Mouse (Mus musculus) CH12.LX (cell line): ENCODE data around the gene Wdr81. TPM values are rescaled to one million over a fixed set of nuclear protein-coding genes. Genes with fewer than 3 reads are reported as not detected.

Experiments used
- DNase-seq: peaks from one replicate; pipeline ENCODE4 v3.0.0-alpha.2; 2013; ENCODE audit errors: extremely low read depth
- H3K27ac ChIP-seq: 2 replicates; pipeline ENCODE4 v1.5.1; 2012; ENCODE audit warnings: low read depth, mild to moderate bottlenecking, control low read depth, moderate library complexity; ENCODE audit not compliant: insufficient read depth
- H3K27me3 ChIP-seq: replicated peaks from 2 replicates; pipeline ENCODE3; 2012; ENCODE audit warnings: inconsistent platforms
- H3K36me3 ChIP-seq, 2 experiments: replicated peaks in 1 of 2; 2 replicates each; pipeline versions ENCODE3 to v1.6.1; 2012; ENCODE audit warnings: inconsistent platforms in 1 of 2, low read length in 1 of 2, mild to moderate bottlenecking in 1 of 2, mixed read lengths in 1 of 2, moderate library complexity in 1 of 2; ENCODE audit not compliant: control insufficient read depth in 1 of 2, insufficient read depth in 1 of 2
- H3K4me1 ChIP-seq, 2 experiments: 2 replicates each; pipeline ENCODE4 v1.6.1; 2012; ENCODE audit warnings: inconsistent platforms in 1 of 2, moderate library complexity in 1 of 2; ENCODE audit not compliant: insufficient read depth in 2 of 2, control insufficient read depth in 1 of 2
- H3K4me2 ChIP-seq: 2 replicates; pipeline ENCODE4 v1.6.1; 2012; ENCODE audit warnings: low read depth, mild to moderate bottlenecking, control low read depth; ENCODE audit not compliant: poor library complexity, insufficient read depth, severe bottlenecking
- H3K4me3 ChIP-seq, 3 experiments: fragments of 150-350 bp in 1 of 3; sonication (generic) in 1 of 3; replicated peaks in 1 of 3; 2 replicates each; pipeline versions ENCODE3 to v1.5.1; 2011 to 2012; ENCODE audit warnings: low read depth in 2 of 3, low read length in 2 of 3, mild to moderate bottlenecking in 2 of 3, moderate library complexity in 2 of 3, control low read depth in 1 of 3, improper control_type of control experiment in 1 of 3, inconsistent platforms in 1 of 3, mixed read lengths in 1 of 3; ENCODE audit not compliant: poor library complexity in 1 of 3
- H3K79me2 ChIP-seq: replicated peaks from 2 replicates; pipeline ENCODE4 v1.6.1; 2012; ENCODE audit warnings: mild to moderate bottlenecking, moderate library complexity; ENCODE audit not compliant: control insufficient read depth, poor library complexity, insufficient read depth, severe bottlenecking; ENCODE audit errors: extremely low read depth
- H3K9ac ChIP-seq: 2 replicates; pipeline ENCODE4 v1.6.1; 2012; ENCODE audit warnings: low read depth, mild to moderate bottlenecking, control low read depth, moderate library complexity; ENCODE audit not compliant: insufficient read depth
- H3K9me3 ChIP-seq: replicated peaks from 2 replicates; pipeline ENCODE3; 2012; ENCODE audit warnings: low read length, inconsistent platforms, mixed read lengths
- BHLHE40 ChIP-seq: IDR thresholded peaks from 2 replicates; pipeline ENCODE4 v1.6.1; 2011; ENCODE audit warnings: mild to moderate bottlenecking, low read depth, low read length, improper control_type of control experiment
- CHD2 ChIP-seq: IDR thresholded peaks from 2 replicates; pipeline ENCODE4 v1.6.1; 2011; ENCODE audit warnings: low read length, improper control_type of control experiment
- E2F4 ChIP-seq: IDR thresholded peaks from 2 replicates; pipeline ENCODE4 v1.6.1; 2011; ENCODE audit warnings: low read depth, low read length, improper control_type of control experiment; ENCODE audit not compliant: insufficient replicate concordance
- HCFC1 ChIP-seq: IDR thresholded peaks from 2 replicates; pipeline ENCODE4 v1.6.1; 2012; ENCODE audit warnings: low read depth, mild to moderate bottlenecking, inconsistent platforms, low read length, improper control_type of control experiment
- JUN ChIP-seq: IDR thresholded peaks from 2 replicates; pipeline ENCODE4 v1.6.1; 2011; ENCODE audit warnings: low read depth, mild to moderate bottlenecking, low read length, improper control_type of control experiment, moderate library complexity; ENCODE audit not compliant: insufficient read depth
- JUND ChIP-seq: conservative IDR thresholded peaks from 2 replicates; pipeline ENCODE4 v1.6.1; 2011; ENCODE audit warnings: low read depth, low read length, improper control_type of control experiment
- KAT2A ChIP-seq: IDR thresholded peaks from 2 replicates; pipeline ENCODE4 v1.6.1; 2012; ENCODE audit warnings: low read length, improper control_type of control experiment, inconsistent platforms; ENCODE audit not compliant: insufficient replicate concordance
- MEF2A ChIP-seq: IDR thresholded peaks from 2 replicates; pipeline ENCODE4 v1.6.1; 2014; ENCODE audit warnings: low read depth, mild to moderate bottlenecking, inconsistent platforms, low read length, improper control_type of control experiment, borderline replicate concordance
- MXI1 ChIP-seq: IDR thresholded peaks from 2 replicates; pipeline ENCODE4 v1.6.1; 2011; ENCODE audit warnings: mild to moderate bottlenecking, low read depth, low read length, improper control_type of control experiment
- NRF1 ChIP-seq: IDR thresholded peaks from 2 replicates; pipeline ENCODE4 v1.6.1; 2014; ENCODE audit warnings: low read depth, mild to moderate bottlenecking, inconsistent platforms, low read length, improper control_type of control experiment, moderate library complexity
- POLR2A ChIP-seq: IDR thresholded peaks from 2 replicates; pipeline ENCODE4 v1.6.1; 2011; ENCODE audit warnings: low read depth, mild to moderate bottlenecking, improper control_type of control experiment, low read length
- RAD21 ChIP-seq: IDR thresholded peaks from 2 replicates; pipeline ENCODE4 v1.6.1; 2011; ENCODE audit warnings: low read depth, mild to moderate bottlenecking, low read length, improper control_type of control experiment, moderate library complexity
- SMC3 ChIP-seq: IDR thresholded peaks from 2 replicates; pipeline ENCODE4 v1.6.1; 2011; ENCODE audit warnings: low read depth, low read length, improper control_type of control experiment
- TCF12 ChIP-seq: IDR thresholded peaks from 2 replicates; pipeline ENCODE4 v1.6.1; 2014; ENCODE audit warnings: low read depth, mild to moderate bottlenecking, inconsistent platforms, low read length, improper control_type of control experiment
- USF1 ChIP-seq: IDR thresholded peaks from 2 replicates; pipeline ENCODE4 v1.6.1; 2014; ENCODE audit warnings: low read depth, mild to moderate bottlenecking, inconsistent platforms, low read length, improper control_type of control experiment
- ZMIZ1 ChIP-seq: IDR thresholded peaks from 2 replicates; pipeline ENCODE4 v1.6.1; 2012; ENCODE audit warnings: low read depth, mild to moderate bottlenecking, inconsistent platforms, low read length, improper control_type of control experiment
- dilution Hi-C: fragments of 300-500 bp; cut with MboI; formaldehyde crosslinking; loops from 2 replicates; pipeline ENCODE4 v1.14.3; 2020; ENCODE audit warnings: low sequenced_read_pairs; ENCODE audit not compliant: extremely low pct_unique_long_range_greater_than_20kb, extremely low pct_ligation_motif_present
- in situ Hi-C: fragments of 300-500 bp; cut with MboI; formaldehyde crosslinking; loops from 3 replicates; pipeline ENCODE4 v1.14.3; 2019; ENCODE audit warnings: low sequenced_read_pairs, low pct_ligation_motif_present, low pct_unique_long_range_greater_than_20kb, mixed read lengths
- polyA plus RNA-seq: library from polyadenylated mRNA; unstranded; fragments of >175 nt; gene quantifications from 2 replicates; pipeline ENCODE4 v1.2.1, GENCODE M21; 2012; ENCODE audit warnings: low read depth; ENCODE audit not compliant: insufficient read length
- total RNA-seq, 2 experiments: library from RNA; depleted of rRNA; stranded (reverse); fragments of 300-350 nt in 1 of 2; fragments of >200 nt in 1 of 2; gene quantifications; 2 replicates each; pipeline ENCODE4 v1.2.3; 2012 to 2014

Gene Wdr81
- total and polyA plus RNA-seq, 3 experiments, result 3.1 to 16.3 (median 13.7) TPM

DNA sequence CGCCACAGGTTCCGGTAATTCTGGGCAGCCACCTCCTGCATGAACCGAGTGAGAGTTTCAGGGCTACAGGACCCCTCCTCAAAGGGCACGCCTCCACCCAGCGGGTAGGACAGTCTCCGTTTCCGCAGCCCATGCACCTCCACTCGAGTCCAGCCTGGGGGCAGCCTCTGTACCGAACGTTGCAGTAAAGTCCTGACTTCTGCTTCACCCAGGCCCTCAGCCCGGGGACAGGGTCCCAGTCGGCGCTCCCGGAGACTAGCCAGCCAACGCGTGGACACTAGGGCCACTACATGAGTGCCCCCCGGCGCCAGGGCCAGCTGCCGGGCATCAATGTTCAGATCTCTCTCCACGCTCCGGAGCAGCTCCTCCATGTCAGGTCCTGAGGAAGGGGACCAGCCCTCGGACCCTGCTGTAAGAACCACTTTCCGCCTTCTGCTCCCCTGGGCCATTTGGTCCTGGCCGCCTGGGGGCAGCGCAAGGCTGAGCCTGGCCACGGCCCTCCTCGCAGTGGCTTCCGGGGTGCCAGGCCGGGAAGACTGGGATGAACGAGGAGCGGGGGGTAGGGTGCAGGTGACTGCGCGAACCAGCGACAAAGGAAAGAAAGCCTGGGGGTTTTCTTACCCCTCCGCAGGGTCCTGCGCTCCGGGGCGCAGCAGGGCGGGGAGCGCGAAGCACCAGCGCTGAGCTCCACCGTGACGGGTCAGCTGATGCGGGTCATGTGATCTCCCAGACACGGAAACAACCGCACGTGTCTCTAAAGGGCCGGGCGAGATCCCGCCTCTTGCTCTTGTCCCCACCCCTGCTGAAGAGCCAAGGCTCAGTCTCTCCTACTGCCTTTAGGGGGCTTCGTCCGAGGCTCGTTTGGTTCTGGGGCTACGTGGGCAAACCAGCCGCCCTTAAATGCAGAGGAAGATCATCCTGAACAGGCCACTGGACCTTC lies at the start of gene Wdr81 (continued):
- peak; percentile 76 for TF ChIP-seq HCFC1

GRCm38 (mm10) chr11:75498126-75498525 lies 43.6 kb upstream of the Wdr81 start:
- dilution Hi-C loops, result no loop called here
- in situ Hi-C loops, result no loop called here
- Histone ChIP-seq H3K4me1 (peaks cover 0 to 11% of the 10 kb centered on the region in 2 experiments; a peak in 2 of 4 replicates), H3K36me3 (peaks cover 93 to 98% of the 10 kb centered on the region in 2 experiments), H3K27ac (no peak overlapping the region), H3K27me3 (no peaks in the 10 kb centered on the region), H3K9ac (no peak overlapping the region), H3K9me3 (no peaks in the 10 kb centered on the region), H3K4me2 (no peak overlapping the region), H3K4me3 (no peak overlapping the region), H3K79me2 (peaks cover 3% of the 10 kb centered on the region)
- no peak for DNase-seq
- TF ChIP-seq JUND (no peak), BHLHE40 (no peak), POLR2A (no peak; the same call in 1 of the 2 replicates)

- Histone ChIP-seq H3K36me3 (peaks cover 93 to 98% of the 10 kb centered on the region in 2 experiments), H3K9ac (no peak overlapping the region)
- TF ChIP-seq CHD2, result no peak
- TF ChIP-seq ZMIZ1, result 0 out of 2 replicates have a peak, but pooled peaks have one; percentile 28
- TF ChIP-seq, all 38 proteins: peak for 1
These were observed 40.0 kb upstream of the Wdr81 start for GRCm38 (mm10) chr11:75494296-75495049.

DNA sequence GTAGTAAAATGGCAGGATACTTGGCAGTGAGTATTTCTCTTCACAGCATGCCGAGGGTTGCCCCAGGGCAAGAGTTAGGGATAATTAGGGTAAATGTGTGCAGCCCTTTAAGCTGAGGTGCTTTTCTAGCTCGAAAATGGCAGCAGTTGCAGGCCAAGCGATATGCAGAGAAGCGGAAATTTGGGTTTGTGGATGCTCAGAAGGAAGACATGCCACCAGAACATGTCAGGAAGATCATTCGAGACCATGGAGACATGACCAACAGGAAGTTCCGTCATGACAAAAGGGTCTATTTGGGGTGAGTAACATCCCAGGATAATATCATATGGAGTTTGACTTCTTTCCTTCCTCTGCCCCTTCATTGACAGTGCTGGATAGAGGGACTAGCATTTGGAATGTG lies 33.0 kb upstream of the Wdr81 start:
- Histone ChIP-seq H3K27ac (no peak overlapping the region), H3K79me2 (peaks cover 36% of the 10 kb centered on the region), H3K9me3 (no peaks in the 10 kb centered on the region), H3K4me3 (peak overlapping the region; percentile 81 to 96 (median 83)), H3K27me3 (no peaks in the 10 kb centered on the region), H3K4me1 (peaks cover 3 to 36% of the 10 kb centered on the region in 2 experiments), H3K4me2 (peak overlapping the region; percentile 90), H3K36me3 (peaks cover 38 to 47% of the 10 kb centered on the region in 2 experiments), H3K9ac (peak overlapping the region; percentile 97)
- DNase-seq, result peak; percentile 39
- TF ChIP-seq ZMIZ1 (no peak), RAD21 (no peak), NRF1 (no peak), JUN (no peak), SMC3 (no peak), MXI1 (no peak; the same call in 1 of the 2 replicates), USF1 (no peak), TCF12 (no peak), KAT2A (no peak), CHD2 (no peak), MEF2A (no peak), E2F4 (no peak)
- in situ Hi-C loops (no loop called here), dilution Hi-C loops (no loop called here)

More at GRCm38 (mm10) chr11:75494296-75495049, 40.0 kb upstream of the Wdr81 start:
- peak; percentile 62 for DNase-seq
- no peak overlapping the region for H3K4me3 ChIP-seq
- peaks cover 12% of the 10 kb centered on the region for H3K79me2 ChIP-seq
- H3K27ac ChIP-seq, result no peak overlapping the region
- dilution Hi-C loops (no loop called here), in situ Hi-C loops (no loop called here)
- H3K4me1 ChIP-seq, result peaks cover 0 to 23% of the 10 kb centered on the region in 2 experiments; a peak in 2 of 4 replicates
- H3K27me3 ChIP-seq, result no peaks in the 10 kb centered on the region
- H3K9me3 ChIP-seq, result no peaks in the 10 kb centered on the region
- H3K4me2 ChIP-seq, result no peak overlapping the region
